Mouse (Mus musculus) midbrain, embryonic 16.5 days (tissue): ENCODE measurements around the gene Morc2a. TPM values are rescaled to one million over a fixed set of nuclear protein-coding genes. Genes with fewer than 3 reads are reported as not detected.

ENCODE experiments used
- ATAC-seq: fragments of 200-750 bp; cut with Nextera tagmentation; 2 replicates; pipeline ENCODE4 v1.8.0; 2017; ENCODE audit warnings: moderate TSS enrichment
- H3K27ac ChIP-seq: fragments of 300-500 bp; sonication (generic); 2 replicates; pipeline ENCODE4 v1.5.1; 2014; ENCODE audit warnings: mild to moderate bottlenecking, low read length, mixed read lengths
- H3K27me3 ChIP-seq: fragments of 300-500 bp; sonication (generic); 2 replicates; pipeline ENCODE4 v1.6.1; 2014; ENCODE audit warnings: low read depth, low read length, mixed read lengths; ENCODE audit not compliant: control insufficient read depth, insufficient read depth
- H3K36me3 ChIP-seq: fragments of 300-500 bp; sonication (generic); 2 replicates; pipeline ENCODE4 v1.6.1; 2014; ENCODE audit warnings: mild to moderate bottlenecking, low read length, moderate library complexity, mixed read lengths; ENCODE audit not compliant: control insufficient read depth, insufficient read depth
- H3K4me1 ChIP-seq: fragments of 300-500 bp; sonication (generic); 2 replicates; pipeline ENCODE4 v1.6.1; 2014; ENCODE audit warnings: mild to moderate bottlenecking, low read length, mixed read lengths; ENCODE audit not compliant: control insufficient read depth, insufficient read depth
- H3K4me2 ChIP-seq: fragments of 300-500 bp; sonication (generic); 2 replicates; pipeline ENCODE4 v1.6.1; 2014; ENCODE audit warnings: mild to moderate bottlenecking, low read length, mixed read lengths
- H3K4me3 ChIP-seq: fragments of 300-500 bp; sonication (generic); 2 replicates; pipeline ENCODE4 v1.5.1; 2014; ENCODE audit warnings: low read depth, mild to moderate bottlenecking, low read length, moderate library complexity, mixed read lengths
- H3K9ac ChIP-seq: fragments of 300-500 bp; sonication (generic); 2 replicates; pipeline ENCODE4 v1.6.1; 2014; ENCODE audit warnings: low read depth, low read length, mixed read lengths
- H3K9me3 ChIP-seq: fragments of 300-500 bp; sonication (generic); replicated peaks from 2 replicates; pipeline ENCODE4 v1.6.1; 2014; ENCODE audit warnings: mild to moderate bottlenecking, low read length, mixed read lengths; ENCODE audit not compliant: control insufficient read depth, poor library complexity, severe bottlenecking
- WGBS: fragments of 180-500 bp; shearing (Covaris S2); extraction: QIAGEN DNeasy Blood & Tissue Kit; methylation state at CpG from one replicate; pipeline ENCODE4 v1.1.7; 2014; 5-methylcytosine and 5-hydroxymethylcytosine counted together
- polyA plus RNA-seq: library from polyadenylated mRNA; unstranded; fragments of >200 nt; fragmentation: Nextera tagmentation; extraction: Ambion mirVana; gene quantifications from 2 replicates; pipeline ENCODE4 v1.2.1, GENCODE M21; 2015

Morc2a gene
- polyA plus RNA-seq, 1 experiment from 2014 or later, result 33.7 TPM

- no peaks in the 10 kb centered on the region for H3K9me3 ChIP-seq
- WGBS, result 87% methylated on average over 11 of the region's 11 CpGs
- no peak for ATAC-seq
- H3K4me1 ChIP-seq, result peaks cover 21% of the 10 kb centered on the region
- H3K4me3 ChIP-seq, result no peak overlapping the region
- no peaks in the 10 kb centered on the region for H3K36me3 ChIP-seq
- no peak overlapping the region; the same call in 1 of the 2 replicates for H3K27ac ChIP-seq
- no peaks in the 10 kb centered on the region for H3K27me3 ChIP-seq
- H3K4me2 ChIP-seq, result no peak overlapping the region
- no peak overlapping the region for H3K9ac ChIP-seq
Observed at GRCm38 (mm10) chr11:3735715-3736114, 86.7 kb downstream of the Morc2a start.

GRCm38 (mm10) chr11:3738778-3739177 lies 89.8 kb downstream of the Morc2a start:
- H3K9me3 ChIP-seq, result no peaks in the 10 kb centered on the region
- WGBS, result 71% methylated on average over 2 of the region's 2 CpGs
- no peak overlapping the region for H3K27ac ChIP-seq
- H3K27me3 ChIP-seq, result no peaks in the 10 kb centered on the region
- H3K9ac ChIP-seq, result no peak overlapping the region
- H3K4me1 ChIP-seq, result peaks cover 16% of the 10 kb centered on the region
- no peak overlapping the region for H3K4me2 ChIP-seq
- no peaks in the 10 kb centered on the region for H3K36me3 ChIP-seq
- no peak overlapping the region for H3K4me3 ChIP-seq
- no peak for ATAC-seq

Other genes starting within 250 kb of the Morc2a start
- 185 and 187 TPM in 2 replicates for gene Limk2, start 240.0 kb upstream of the Morc2a start, polyA plus RNA-seq
- 45.3 and 46.2 TPM in 2 replicates for gene Rnf185, start 196.8 kb upstream of the Morc2a start, polyA plus RNA-seq
- 1.7 and 3.9 TPM in 2 replicates for gene Pla2g3, start 160.9 kb upstream of the Morc2a start, polyA plus RNA-seq
- 8.3 and 10.3 TPM in 2 replicates for gene Inpp5j, start 144.4 kb upstream of the Morc2a start, polyA plus RNA-seq
- gene Selenom, start 134.5 kb upstream of the Morc2a start, polyA plus RNA-seq, result 87.5 and 129 TPM in 2 replicates
- gene Smtn, start 108.6 kb upstream of the Morc2a start, polyA plus RNA-seq, result 14.2 and 14.7 TPM in 2 replicates
- gene Osbp2, start 214.7 kb downstream of the Morc2a start, polyA plus RNA-seq, result 35.7 and 40.9 TPM in 2 replicates
- 0.80 and 0.87 TPM in 2 replicates for gene 4921536K21Rik, start 245.9 kb downstream of the Morc2a start, polyA plus RNA-seq
- 43.5 and 48.4 TPM in 2 replicates for gene Dusp18, start 246.0 kb downstream of the Morc2a start, polyA plus RNA-seq